In the genomic region with DNA sequence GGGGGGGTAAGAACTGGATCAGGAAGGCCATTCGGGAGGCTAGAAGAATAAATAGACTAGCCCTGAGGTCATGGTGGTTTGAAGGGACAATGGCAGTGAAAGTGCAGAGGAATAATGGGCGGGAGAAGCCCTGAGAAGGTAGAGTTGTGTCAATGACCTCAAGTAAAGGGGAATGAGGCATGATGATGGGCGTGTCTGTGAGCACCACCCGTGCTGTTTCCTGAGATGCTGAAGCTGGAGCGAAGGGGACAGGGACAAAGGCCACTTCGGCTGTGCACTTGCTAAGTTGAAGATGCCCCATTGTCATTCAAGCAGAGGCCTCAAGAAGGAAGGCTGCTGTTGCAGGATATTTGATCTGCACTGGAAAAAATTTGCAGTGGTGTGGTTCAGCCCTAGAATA, we compare ENCODE assay signal across 25 mouse cellular contexts.
"Had no signal": no experiment of that assay in that cellular context is flagged by ENCODE, and none has a peak within 500 bp of the region (broad histone marks: within the 10 kb centered on the region; RNA-seq: fewer than 3 reads in every experiment).

No protein-coding gene starts in this region.

- H3K9ac ChIP-seq: heart, embryonic 12.5 days; hindbrain, embryonic 12.5 days; hindbrain, embryonic 14.5 days; intestine, embryonic 15.5 days; limb, embryonic 12.5 days; liver, embryonic 14.5 days had no signal

- H3K27ac ChIP-seq: gastrocnemius, adult 2 months; heart, embryonic 10.5 days; hindbrain, embryonic 10.5 days; hindbrain, embryonic 12.5 days; hindbrain, embryonic 14.5 days; intestine, embryonic 15.5 days; layer of hippocampus, adult 2 months; left cerebral cortex, adult 2 months; limb, embryonic 10.5 days; limb, embryonic 12.5 days; liver, embryonic 14.5 days had no signal

- H3K4me3 ChIP-seq: gastrocnemius, adult 2 months; heart, embryonic 10.5 days; heart, embryonic 12.5 days; hindbrain, embryonic 10.5 days; hindbrain, embryonic 12.5 days; intestine, embryonic 15.5 days; layer of hippocampus, adult 2 months; left cerebral cortex, adult 2 months; limb, embryonic 10.5 days; limb, embryonic 12.5 days had no signal

- H3K27me3 ChIP-seq: intestine, embryonic 15.5 days had no signal

- H3K36me3 ChIP-seq: heart, embryonic 10.5 days; heart, embryonic 12.5 days; hindbrain, embryonic 10.5 days; hindbrain, embryonic 12.5 days; intestine, embryonic 15.5 days; limb, embryonic 10.5 days; limb, embryonic 12.5 days had no signal

- H3K9me3 ChIP-seq: heart, embryonic 10.5 days; intestine, embryonic 15.5 days; limb, embryonic 10.5 days; limb, embryonic 12.5 days had no signal

- H3K4me2 ChIP-seq: heart, embryonic 12.5 days; hindbrain, embryonic 12.5 days; hindbrain, embryonic 14.5 days; intestine, embryonic 15.5 days; limb, embryonic 12.5 days; liver, embryonic 11.5 days had no signal

- DNase-seq: gastrocnemius, adult 2 months; gastrocnemius, postnatal 10 days; gastrocnemius, postnatal 25 days; heart, postnatal 10 days; heart, postnatal 4 days; kidney, adult 18-20 months; kidney, adult 8-10 months; kidney, postnatal 10 days; kidney, postnatal 25 days; liver had no signal

- ATAC-seq: hindbrain, embryonic 16.5 days; inflammation-experienced regulatory T-cells, adult 6 months; intestine, embryonic 15.5 days; intestine, postnatal 0 days had no signal

- H3K4me1 ChIP-seq: heart, embryonic 10.5 days; limb, embryonic 12.5 days had no signal
